Mouse (Mus musculus): ENCODE data around the gene Tmed2.

- TF ChIP-seq CTCF (IDR thresholded peaks at IDR 0.05; ENCODE audit: low read depth), result no peak
- TF ChIP-seq EP300 (IDR thresholded peaks at IDR 0.05; ENCODE audit: low read depth), result no peak
Observed at GRCm38 (mm10) chr5:124495547-124495946, 44.9 kb upstream of the Tmed2 start.

All from heart, postnatal 0 days (tissue).